Mouse (Mus musculus) forebrain, embryonic 15.5 days (tissue): ENCODE measurements at regions not wholly inside any gene's neighbourhood (a gene's known extent, or its start where the extent isn't known, plus 50 kb on each side); places are given as distances from the start of the nearest gene placed in this dataset.

ENCODE experiments used
- ATAC-seq: fragments of 200-750 bp; cut with Nextera tagmentation; replicated peaks from 2 replicates; pipeline ENCODE4 v1.8.0; 2017; ENCODE audit warnings: mild to moderate bottlenecking, moderate TSS enrichment, moderate library complexity
- H3K27ac ChIP-seq: fragments of 300-500 bp; sonication (generic); replicated peaks from 2 replicates; pipeline ENCODE4 v1.5.1; 2015; ENCODE audit warnings: mild to moderate bottlenecking, inconsistent platforms
- H3K27me3 ChIP-seq: fragments of 300-500 bp; sonication (generic); 2 replicates; pipeline ENCODE4 v1.6.1; 2015; ENCODE audit warnings: inconsistent platforms
- H3K36me3 ChIP-seq: fragments of 300-500 bp; sonication (generic); 2 replicates; pipeline ENCODE4 v1.6.1; 2015; ENCODE audit warnings: mild to moderate bottlenecking, inconsistent platforms
- H3K4me1 ChIP-seq: fragments of 300-500 bp; sonication (generic); 2 replicates; pipeline ENCODE4 v1.6.1; 2015; ENCODE audit warnings: inconsistent platforms
- H3K4me2 ChIP-seq: fragments of 300-500 bp; sonication (generic); replicated peaks from 2 replicates; pipeline ENCODE4 v1.6.1; 2015; ENCODE audit warnings: mild to moderate bottlenecking, inconsistent platforms
- H3K4me3 ChIP-seq: fragments of 300-500 bp; sonication (generic); 2 replicates; pipeline ENCODE4 v1.5.1; 2015; ENCODE audit warnings: mild to moderate bottlenecking, inconsistent platforms
- H3K9ac ChIP-seq: fragments of 300-500 bp; sonication (generic); replicated peaks from 2 replicates; pipeline ENCODE4 v1.6.1; 2015; ENCODE audit warnings: mild to moderate bottlenecking, inconsistent platforms
- H3K9me3 ChIP-seq: fragments of 300-500 bp; sonication (generic); 2 replicates; pipeline ENCODE4 v1.6.1; 2016; ENCODE audit warnings: inconsistent platforms
- WGBS: fragments of 180-500 bp; shearing (Covaris S2); methylation state at CpG from one replicate; pipeline ENCODE4 v1.1.7; 2015; ENCODE audit warnings: mixed read lengths; 5-methylcytosine and 5-hydroxymethylcytosine counted together

GRCm38 (mm10) chr5:69877100-69877499 lies 285.0 kb upstream of the Gnpda2 start:
- Histone ChIP-seq H3K4me3 (no peak overlapping the region), H3K9me3 (no peaks in the 10 kb centered on the region), H3K36me3 (no peaks in the 10 kb centered on the region), H3K4me2 (no peak overlapping the region), H3K27ac (no peak overlapping the region), H3K4me1 (no peaks in the 10 kb centered on the region), H3K27me3 (no peaks in the 10 kb centered on the region), H3K9ac (no peak overlapping the region)
- 64% methylated on average over 4 of the region's 4 CpGs for WGBS
- no peak for ATAC-seq

DNA sequence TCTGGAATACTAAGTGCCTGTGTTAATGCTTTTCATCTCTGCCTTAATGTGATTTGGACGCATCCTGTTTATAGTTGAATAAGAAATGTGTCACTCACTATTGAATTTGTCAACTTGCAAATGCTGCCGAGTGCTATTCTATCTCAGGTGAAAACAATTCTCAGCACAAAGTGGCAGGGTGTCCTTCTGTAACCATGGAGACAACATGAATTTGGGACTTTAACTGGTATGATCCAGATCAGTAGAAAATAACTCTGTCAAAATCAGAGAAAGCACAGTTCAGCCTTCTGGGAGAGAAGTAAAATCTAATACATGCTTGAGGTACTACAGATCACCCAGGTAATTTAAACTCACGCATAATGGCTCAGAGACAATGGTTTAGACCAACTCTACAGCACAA lies 270.9 kb upstream of the Gnpda2 start:
- Histone ChIP-seq H3K27me3 (no peaks in the 10 kb centered on the region), H3K9me3 (no peaks in the 10 kb centered on the region), H3K4me2 (no peak overlapping the region), H3K9ac (no peak overlapping the region), H3K4me1 (no peaks in the 10 kb centered on the region), H3K4me3 (no peak overlapping the region), H3K36me3 (no peaks in the 10 kb centered on the region), H3K27ac (no peak overlapping the region)
- WGBS, result 70% methylated on average over 3 of the region's 3 CpGs
- no peak for ATAC-seq

- Histone ChIP-seq H3K9me3 (no peaks in the 10 kb centered on the region), H3K36me3 (no peaks in the 10 kb centered on the region), H3K4me2 (no peak overlapping the region), H3K4me3 (no peak overlapping the region), H3K27me3 (no peaks in the 10 kb centered on the region), H3K4me1 (no peaks in the 10 kb centered on the region), H3K9ac (no peak overlapping the region), H3K27ac (no peak overlapping the region)
- 59% methylated on average over 1 of the region's 1 CpGs for WGBS
- ATAC-seq, result no peak
These were observed 252.7 kb upstream of the Gnpda2 start for GRCm38 (mm10) chr5:69844809-69845208.

DNA sequence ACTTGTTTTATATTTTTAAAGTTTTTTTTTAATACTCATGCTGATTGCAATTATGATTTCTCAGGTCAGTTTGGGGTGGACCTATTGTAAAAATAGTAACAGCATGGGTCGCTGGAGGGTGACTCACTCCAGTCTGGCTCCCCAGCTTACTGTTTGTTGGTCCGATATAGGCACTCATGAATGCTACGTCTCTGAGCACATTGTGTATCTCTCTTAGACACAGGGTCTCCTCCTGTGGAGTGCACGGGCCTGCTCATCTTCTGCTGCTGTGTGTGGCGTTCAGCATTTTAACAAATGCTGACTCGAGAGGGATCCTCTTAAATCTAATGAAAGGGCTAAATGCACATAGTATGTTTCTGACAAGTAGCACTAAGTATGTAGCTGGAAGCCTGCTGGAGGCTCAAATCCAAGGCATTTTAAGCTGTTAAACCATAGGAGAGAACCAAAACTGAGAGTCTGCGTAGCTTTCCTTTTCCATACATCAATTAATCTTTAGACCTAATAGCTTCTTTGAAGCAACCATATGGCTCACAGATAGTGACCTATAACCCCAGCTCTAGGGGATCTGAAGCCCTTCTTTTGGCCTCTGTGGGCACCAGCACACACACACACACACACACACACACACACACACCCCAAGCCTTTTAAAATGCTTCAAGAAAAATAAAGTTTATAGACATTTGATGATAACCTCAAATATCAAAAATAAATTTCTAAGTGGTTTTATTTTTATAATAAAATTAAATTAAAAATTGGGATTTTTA lies 246.0 kb upstream of the Gnpda2 start:
- H3K4me3 ChIP-seq, result no peak overlapping the region
- H3K27me3 ChIP-seq, result no peaks in the 10 kb centered on the region
- H3K4me1 ChIP-seq, result no peaks in the 10 kb centered on the region
- no peaks in the 10 kb centered on the region for H3K9me3 ChIP-seq
- H3K36me3 ChIP-seq, result no peaks in the 10 kb centered on the region
- no peak for ATAC-seq
- WGBS, result 79% methylated on average over 7 of the region's 7 CpGs
- no peak overlapping the region for H3K4me2 ChIP-seq
- H3K9ac ChIP-seq, result no peak overlapping the region
- H3K27ac ChIP-seq, result no peak overlapping the region

- WGBS, result 91% methylated on average over 8 of the region's 8 CpGs
- no peaks in the 10 kb centered on the region for H3K36me3 ChIP-seq
These were observed 244.2 kb upstream of the Gnpda2 start for GRCm38 (mm10) chr5:69836356-69836755.

GRCm38 (mm10) chr5:69835162-69835561 lies 243.0 kb upstream of the Gnpda2 start:
- ATAC-seq, result no peak
- no peak overlapping the region for H3K4me2 ChIP-seq
- no peaks in the 10 kb centered on the region for H3K9me3 ChIP-seq
- 77% methylated on average over 8 of the region's 8 CpGs for WGBS
- no peak overlapping the region for H3K4me3 ChIP-seq
- H3K27ac ChIP-seq, result no peak overlapping the region
- H3K9ac ChIP-seq, result no peak overlapping the region
- H3K27me3 ChIP-seq, result no peaks in the 10 kb centered on the region
- no peaks in the 10 kb centered on the region for H3K4me1 ChIP-seq
- H3K36me3 ChIP-seq, result no peaks in the 10 kb centered on the region

More at GRCm38 (mm10) chr5:69836356-69836755, 244.2 kb upstream of the Gnpda2 start:
- H3K9ac ChIP-seq, result no peak overlapping the region
- H3K4me1 ChIP-seq, result no peaks in the 10 kb centered on the region
- no peak overlapping the region for H3K4me2 ChIP-seq
- no peaks in the 10 kb centered on the region for H3K27me3 ChIP-seq
- no peaks in the 10 kb centered on the region for H3K9me3 ChIP-seq
- no peak for ATAC-seq
- H3K27ac ChIP-seq, result no peak overlapping the region
- no peak overlapping the region for H3K4me3 ChIP-seq

DNA sequence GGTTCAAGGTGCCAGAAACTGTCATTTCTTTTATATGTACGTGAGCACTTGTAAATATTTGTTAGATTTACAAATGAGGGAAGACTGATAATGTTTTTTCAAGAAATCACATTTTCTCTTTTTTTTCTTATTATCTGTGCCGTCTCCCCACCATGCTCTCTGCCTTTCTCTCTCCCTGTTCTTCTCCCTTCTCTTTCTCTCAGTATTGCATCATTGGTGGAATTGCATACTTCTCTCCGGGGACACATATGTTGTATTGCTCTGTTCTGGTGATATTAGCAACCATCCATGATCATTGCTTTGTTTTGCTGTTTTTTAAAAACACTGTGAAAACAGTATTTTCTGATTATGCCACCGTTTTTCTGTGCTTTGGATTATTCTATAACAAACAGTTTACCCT lies 225.6 kb upstream of the Gnpda2 start:
- 79% methylated on average over 4 of the region's 4 CpGs for WGBS
- ATAC-seq, result no peak

DNA sequence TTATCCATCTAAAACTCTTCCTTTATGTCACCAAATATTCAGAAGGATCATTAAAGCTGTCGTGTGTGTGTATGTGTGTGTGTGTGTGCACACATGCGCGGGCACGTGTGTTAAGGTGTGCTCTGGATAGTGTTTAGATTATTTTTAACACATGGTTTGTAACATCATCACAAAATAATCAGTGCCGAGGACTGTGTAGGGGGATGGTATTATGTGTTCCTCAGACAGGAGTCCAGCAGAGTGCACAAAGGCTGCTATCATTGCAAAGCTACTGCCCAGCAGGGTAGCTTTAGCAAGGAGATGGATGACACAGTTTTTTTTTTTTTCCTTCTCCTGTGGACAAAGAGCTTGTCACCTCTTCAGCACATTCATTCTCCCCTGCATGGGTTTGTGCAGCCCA lies 224.9 kb upstream of the Gnpda2 start:
- no peak overlapping the region for H3K9ac ChIP-seq
- no peak overlapping the region for H3K27ac ChIP-seq
- ATAC-seq, result no peak; the same call in 1 of the 2 replicates
- no peak overlapping the region for H3K4me3 ChIP-seq
- no peaks in the 10 kb centered on the region for H3K36me3 ChIP-seq
- WGBS, result 70% methylated on average over 5 of the region's 5 CpGs
- no peak overlapping the region for H3K4me2 ChIP-seq
- no peaks in the 10 kb centered on the region; the same call in 1 of the 2 replicates for H3K4me1 ChIP-seq
- no peaks in the 10 kb centered on the region for H3K9me3 ChIP-seq
- H3K27me3 ChIP-seq, result no peaks in the 10 kb centered on the region

More for the DNA sequence above, 225.6 kb upstream of the Gnpda2 start:
- no peak overlapping the region for H3K4me3 ChIP-seq
- H3K4me2 ChIP-seq, result no peak overlapping the region
- no peaks in the 10 kb centered on the region for H3K36me3 ChIP-seq
- H3K9ac ChIP-seq, result no peak overlapping the region
- H3K9me3 ChIP-seq, result no peaks in the 10 kb centered on the region
- H3K4me1 ChIP-seq, result no peaks in the 10 kb centered on the region; the same call in 1 of the 2 replicates
- no peaks in the 10 kb centered on the region for H3K27me3 ChIP-seq
- no peak overlapping the region for H3K27ac ChIP-seq

DNA sequence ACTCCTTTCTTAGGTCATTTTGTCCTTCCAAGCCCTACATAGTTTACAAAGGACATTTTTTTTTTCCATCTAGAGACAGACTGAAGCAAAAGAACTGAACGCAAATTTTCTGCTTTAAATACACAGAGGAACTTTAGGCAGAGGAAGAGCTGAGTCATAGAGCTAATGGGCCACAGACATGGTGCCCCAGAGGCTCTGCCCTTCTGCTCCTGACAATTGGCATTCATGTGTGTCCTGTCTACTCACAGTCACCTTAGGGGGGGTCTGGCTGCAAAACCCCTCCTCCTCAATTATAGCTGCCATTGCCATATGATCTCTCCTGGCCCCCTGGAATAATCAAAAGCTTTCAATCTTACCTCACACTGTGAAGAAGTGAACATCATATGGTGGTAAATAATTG lies 223.2 kb upstream of the Gnpda2 start:
- Histone ChIP-seq H3K4me2 (no peak overlapping the region), H3K9me3 (no peaks in the 10 kb centered on the region), H3K4me1 (no peaks in the 10 kb centered on the region; the same call in 1 of the 2 replicates), H3K36me3 (no peaks in the 10 kb centered on the region), H3K9ac (no peak overlapping the region), H3K27me3 (no peaks in the 10 kb centered on the region), H3K4me3 (no peak overlapping the region), H3K27ac (no peak overlapping the region)
- 28% methylated on average over 1 of the region's 1 CpGs for WGBS
- ATAC-seq, result no peak

- no peak for ATAC-seq
- 52% methylated on average over 4 of the region's 4 CpGs for WGBS
- no peaks in the 10 kb centered on the region for H3K9me3 ChIP-seq
- H3K4me2 ChIP-seq, result no peak overlapping the region
- no peak overlapping the region for H3K4me3 ChIP-seq
- no peaks in the 10 kb centered on the region for H3K27me3 ChIP-seq
- no peaks in the 10 kb centered on the region for H3K4me1 ChIP-seq
- H3K9ac ChIP-seq, result no peak overlapping the region
- no peaks in the 10 kb centered on the region for H3K36me3 ChIP-seq
- no peak overlapping the region for H3K27ac ChIP-seq
These were observed 210.5 kb upstream of the Gnpda2 start for GRCm38 (mm10) chr5:69802612-69803011.

- Histone ChIP-seq H3K4me2 (no peak overlapping the region), H3K36me3 (no peaks in the 10 kb centered on the region), H3K9ac (no peak overlapping the region), H3K4me1 (no peaks in the 10 kb centered on the region), H3K9me3 (no peaks in the 10 kb centered on the region), H3K27ac (no peak overlapping the region), H3K27me3 (no peaks in the 10 kb centered on the region), H3K4me3 (no peak overlapping the region)
- no peak for ATAC-seq
- 79% methylated on average over 3 of the region's 3 CpGs for WGBS
These were observed 210.0 kb upstream of the Gnpda2 start for GRCm38 (mm10) chr5:69802101-69802500.

DNA sequence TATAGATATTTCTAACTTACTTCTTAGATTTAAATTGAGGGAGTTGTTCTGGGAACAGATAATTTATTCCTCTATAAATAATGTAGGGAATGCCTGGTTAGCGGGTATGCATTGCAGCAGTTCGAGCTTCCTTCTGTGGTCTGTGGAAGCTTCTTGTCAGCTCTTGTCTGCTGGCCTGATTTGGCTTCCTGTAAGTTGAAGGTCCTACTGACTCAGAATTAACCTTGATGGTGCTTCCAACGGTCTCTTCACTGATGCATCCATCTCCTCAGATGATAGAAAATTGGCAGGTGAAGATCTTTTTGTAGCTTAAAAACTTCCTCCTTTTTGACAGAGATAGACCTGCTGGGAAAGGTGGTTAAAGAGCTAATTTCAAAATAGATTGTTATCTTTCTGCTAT lies 203.2 kb upstream of the Gnpda2 start:
- Histone ChIP-seq H3K27ac (no peak overlapping the region), H3K9me3 (no peaks in the 10 kb centered on the region), H3K4me2 (no peak overlapping the region), H3K27me3 (no peaks in the 10 kb centered on the region), H3K4me3 (no peak overlapping the region), H3K36me3 (no peaks in the 10 kb centered on the region), H3K9ac (no peak overlapping the region), H3K4me1 (no peaks in the 10 kb centered on the region)
- 79% methylated on average over 3 of the region's 3 CpGs for WGBS
- no peak for ATAC-seq

DNA sequence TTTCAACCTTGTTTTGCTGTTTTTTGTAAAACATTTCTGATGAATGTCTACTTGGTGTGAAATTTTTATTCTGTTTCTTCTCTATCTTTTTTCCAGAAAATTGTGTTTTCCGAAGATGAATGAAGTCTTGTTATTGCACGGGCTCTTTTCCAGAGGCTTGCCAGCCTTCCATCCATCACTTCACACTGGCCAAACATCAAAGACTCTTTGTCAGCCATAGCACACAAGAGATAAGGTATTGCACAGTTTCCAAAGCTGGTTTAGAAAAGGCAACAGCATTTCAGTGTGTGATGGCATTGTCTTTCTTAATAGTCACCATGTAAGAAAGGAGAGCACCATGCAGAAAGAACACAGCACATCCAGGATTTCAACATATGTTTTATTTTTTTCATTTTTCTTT lies 202.5 kb upstream of the Gnpda2 start:
- WGBS, result 75% methylated on average over 2 of the region's 2 CpGs
- H3K4me1 ChIP-seq, result no peaks in the 10 kb centered on the region
- H3K4me3 ChIP-seq, result no peak overlapping the region
- H3K36me3 ChIP-seq, result no peaks in the 10 kb centered on the region
- no peak for ATAC-seq
- H3K9ac ChIP-seq, result no peak overlapping the region
- no peaks in the 10 kb centered on the region for H3K9me3 ChIP-seq
- no peaks in the 10 kb centered on the region for H3K27me3 ChIP-seq
- no peak overlapping the region for H3K4me2 ChIP-seq
- no peak overlapping the region for H3K27ac ChIP-seq
